Mouse (Mus musculus) forebrain, embryonic 16.5 days (tissue): ENCODE data around the gene Gnl1. TPM values are rescaled to one million over a fixed set of nuclear protein-coding genes. Genes with fewer than 3 reads are reported as not detected.
A peak's percentile ranks its signal among the peaks of the same experiment; 100 is the strongest.

ENCODE experiments used
- ATAC-seq: fragments of 200-750 bp; cut with Nextera tagmentation; 2 replicates; pipeline ENCODE4 v1.8.0; 2017; ENCODE audit warnings: mild to moderate bottlenecking, moderate library complexity
- H3K27ac ChIP-seq: fragments of 300-500 bp; sonication (generic); 2 replicates; pipeline ENCODE4 v1.5.1; 2014; ENCODE audit warnings: low read length, control low read depth
- H3K27me3 ChIP-seq: fragments of 300-500 bp; sonication (generic); replicated peaks from 2 replicates; pipeline ENCODE4 v1.6.1; 2014; ENCODE audit warnings: low read length; ENCODE audit not compliant: control insufficient read depth, insufficient read depth
- H3K36me3 ChIP-seq: fragments of 300-500 bp; sonication (generic); 2 replicates; pipeline ENCODE4 v1.6.1; 2014; ENCODE audit not compliant: control insufficient read depth, insufficient read depth
- H3K4me1 ChIP-seq: fragments of 300-500 bp; sonication (generic); replicated peaks from 2 replicates; pipeline ENCODE4 v1.6.1; 2014; ENCODE audit warnings: low read length; ENCODE audit not compliant: control insufficient read depth, insufficient read depth
- H3K4me2 ChIP-seq: fragments of 300-500 bp; sonication (generic); 2 replicates; pipeline ENCODE4 v1.6.1; 2014; ENCODE audit warnings: mild to moderate bottlenecking, low read length, control low read depth
- H3K4me3 ChIP-seq: fragments of 300-500 bp; sonication (generic); replicated peaks from 2 replicates; pipeline ENCODE4 v1.5.1; 2014; ENCODE audit warnings: mild to moderate bottlenecking, low read length, control low read depth
- H3K9ac ChIP-seq: fragments of 300-500 bp; sonication (generic); replicated peaks from 2 replicates; pipeline ENCODE4 v1.6.1; 2014; ENCODE audit warnings: low read depth, low read length, control low read depth
- H3K9me3 ChIP-seq: fragments of 300-500 bp; sonication (generic); 2 replicates; pipeline ENCODE4 v1.6.1; 2016; ENCODE audit warnings: low read length; ENCODE audit not compliant: control insufficient read depth
- WGBS: fragments of 180-500 bp; shearing (Covaris S2); extraction: QIAGEN DNeasy Blood & Tissue Kit; methylation state at CpG from one replicate; pipeline ENCODE4 v1.1.7; 2014; 5-methylcytosine and 5-hydroxymethylcytosine counted together
- polyA plus RNA-seq: library from polyadenylated mRNA; unstranded; fragments of >200 nt; fragmentation: Nextera tagmentation; extraction: Ambion mirVana; gene quantifications from 2 replicates; pipeline ENCODE4 v1.2.1, GENCODE M21; 2015

Gnl1 gene
- polyA plus RNA-seq, 1 experiment from 2014 or later: 65.6 TPM

DNA sequence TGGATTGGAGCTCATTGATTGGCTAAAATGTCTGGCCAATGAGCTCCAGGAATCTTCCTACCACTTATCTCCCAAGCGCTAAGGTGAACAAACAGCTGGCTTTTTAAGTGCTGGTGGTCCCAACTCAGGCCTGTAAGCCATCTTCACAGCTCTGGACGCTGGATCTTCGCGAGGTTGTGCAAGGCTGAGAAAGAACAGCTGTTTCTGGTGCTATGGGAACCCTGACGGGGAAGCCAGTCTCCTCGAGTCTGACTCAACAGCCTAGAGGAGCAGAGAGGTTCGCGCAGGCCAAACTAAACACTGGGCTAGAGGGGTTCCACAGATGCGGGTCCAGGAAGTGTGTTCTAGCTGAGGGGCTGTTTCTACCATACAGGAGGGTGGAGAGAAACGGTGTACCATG, 12.1 kb downstream of the Gnl1 start:
- no peaks in the 10 kb centered on the region for H3K27me3 ChIP-seq
- no peak for ATAC-seq

DNA sequence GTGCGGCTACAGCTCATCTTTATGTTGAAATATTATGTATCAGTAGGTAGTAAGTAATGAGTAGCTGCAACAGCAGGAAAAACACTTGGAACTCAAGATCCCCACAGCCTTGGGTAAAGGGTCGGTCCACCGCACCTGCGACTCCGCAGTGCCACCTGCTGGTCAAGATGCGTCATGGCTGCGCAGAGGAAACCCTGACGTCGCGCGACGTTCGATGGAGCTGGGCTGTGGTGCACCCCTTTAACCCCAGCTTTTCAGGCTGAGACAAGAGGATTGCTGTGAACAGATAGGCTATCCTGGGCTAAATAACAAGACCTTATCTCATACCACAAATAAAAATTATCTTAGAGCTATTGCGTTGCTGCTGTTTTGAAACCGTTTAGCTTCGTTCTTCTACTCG, 14.0 kb downstream of the Gnl1 start:
- Histone ChIP-seq H3K4me3 (peak overlapping the region; percentile 67), H3K36me3 (peaks cover 3% of the 10 kb centered on the region; the same call in 1 of the 2 replicates), H3K9me3 (no peaks in the 10 kb centered on the region), H3K27ac (no peak overlapping the region), H3K9ac (no peak overlapping the region), H3K27me3 (no peaks in the 10 kb centered on the region), H3K4me1 (peaks cover 26% of the 10 kb centered on the region), H3K4me2 (peak overlapping the region; percentile 44)
- 8% methylated on average over 17 of the region's 17 CpGs for WGBS
- ATAC-seq: peak; percentile 73

More for the DNA sequence above, 12.1 kb downstream of the Gnl1 start:
- Histone ChIP-seq H3K9ac (no peak overlapping the region), H3K36me3 (peaks cover 3% of the 10 kb centered on the region; the same call in 1 of the 2 replicates), H3K9me3 (no peaks in the 10 kb centered on the region), H3K4me3 (no peak overlapping the region), H3K4me2 (no peak overlapping the region), H3K27ac (no peak overlapping the region), H3K4me1 (peaks cover 17% of the 10 kb centered on the region)
- 49% methylated on average over 10 of the region's 10 CpGs for WGBS

DNA sequence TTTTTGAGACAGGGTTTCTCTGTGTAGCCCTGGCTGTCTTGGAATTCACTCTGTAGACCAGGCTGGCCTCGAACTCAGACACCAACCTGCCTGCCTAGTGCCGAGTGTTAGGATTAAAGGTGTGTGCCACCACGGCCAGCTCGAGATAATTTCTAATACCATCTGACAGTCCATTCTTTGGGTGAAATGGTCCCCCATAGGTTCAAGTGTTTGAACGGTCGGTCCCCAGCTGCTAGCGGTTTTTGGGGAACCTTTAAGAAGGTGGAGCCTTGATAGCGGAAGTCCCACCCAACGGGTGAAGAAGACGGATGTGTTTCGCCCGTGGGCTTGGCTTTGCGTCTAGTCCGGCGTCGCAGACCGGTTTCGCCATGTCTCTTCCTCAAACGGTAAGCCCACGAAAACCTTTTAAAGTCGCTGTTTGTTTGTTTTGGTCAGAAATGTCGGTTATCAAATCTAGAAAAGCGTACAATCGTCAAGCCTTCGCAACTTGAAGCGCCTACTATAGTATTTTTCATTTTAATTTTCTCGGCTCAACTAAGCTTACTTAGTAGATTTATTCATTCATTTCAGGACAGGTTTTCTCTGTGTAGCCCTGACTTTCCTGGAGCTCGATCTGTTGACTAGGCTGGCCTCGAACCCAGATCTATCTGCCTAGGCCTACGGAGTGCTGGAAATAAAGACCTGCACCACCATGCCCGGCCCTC, 14.7 kb downstream of the Gnl1 start:
- ATAC-seq: peak; percentile 77
- H3K36me3 ChIP-seq: peaks cover under 1% of the 10 kb centered on the region; the same call in 1 of the 2 replicates
- H3K9ac ChIP-seq: peak overlapping the region; percentile 60
- 3% methylated on average over 31 of the region's 31 CpGs for WGBS
- no peaks in the 10 kb centered on the region for H3K27me3 ChIP-seq
- H3K9me3 ChIP-seq: no peaks in the 10 kb centered on the region
- peaks cover 26% of the 10 kb centered on the region for H3K4me1 ChIP-seq
- peak overlapping the region; percentile 67 for H3K4me3 ChIP-seq
- H3K4me2 ChIP-seq: peak overlapping the region; percentile 78
- H3K27ac ChIP-seq: peak overlapping the region; percentile 75

DNA sequence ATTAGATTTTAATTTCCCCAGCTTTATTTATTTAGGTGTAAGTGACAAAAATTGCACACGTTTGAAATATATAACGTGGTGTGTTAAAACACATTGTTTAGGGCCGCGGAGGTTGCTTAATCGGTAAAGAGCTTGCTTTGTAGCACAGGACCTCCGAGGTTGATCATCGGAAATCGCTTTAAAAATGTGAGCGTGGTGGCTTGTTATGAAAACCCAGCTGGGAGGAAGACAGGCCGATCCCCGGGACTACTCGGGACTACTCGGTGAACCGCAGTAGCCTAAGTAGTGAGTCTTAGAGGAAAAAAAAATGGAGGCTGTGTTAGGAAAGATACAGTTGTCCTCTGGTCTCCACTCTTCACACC, 15.2 kb downstream of the Gnl1 start:
- Histone ChIP-seq H3K9me3 (no peaks in the 10 kb centered on the region), H3K4me3 (peak overlapping the region; percentile 67), H3K4me1 (peaks cover 26% of the 10 kb centered on the region), H3K4me2 (peak overlapping the region; percentile 78), H3K27me3 (no peaks in the 10 kb centered on the region), H3K9ac (peak overlapping the region; percentile 60), H3K36me3 (no peaks in the 10 kb centered on the region), H3K27ac (peak overlapping the region; percentile 75; the same call in 1 of the 2 replicates)
- ATAC-seq: no peak
- WGBS: 5% methylated on average over 14 of the region's 14 CpGs

DNA sequence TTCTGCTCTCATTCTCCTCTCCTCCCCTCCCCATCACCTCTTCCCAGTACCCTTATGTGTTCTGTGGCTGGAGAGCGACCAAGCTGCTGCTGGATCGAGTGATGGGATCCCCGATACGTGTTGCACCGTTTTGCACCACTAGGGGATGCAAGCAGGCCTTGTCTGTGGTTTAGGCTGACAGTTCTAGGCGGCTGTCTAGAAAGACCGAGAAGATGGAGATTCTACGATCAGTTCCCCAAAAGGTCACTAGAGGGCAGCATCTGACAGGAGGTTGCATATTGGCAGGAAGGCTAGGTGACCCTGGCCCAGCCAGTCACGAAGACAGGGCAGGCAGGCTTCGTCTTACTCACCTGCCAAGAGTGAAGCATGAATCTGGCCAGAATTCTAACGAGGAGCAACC, 17.3 kb downstream of the Gnl1 start:
- H3K4me1 ChIP-seq: peaks cover 26% of the 10 kb centered on the region

DNA sequence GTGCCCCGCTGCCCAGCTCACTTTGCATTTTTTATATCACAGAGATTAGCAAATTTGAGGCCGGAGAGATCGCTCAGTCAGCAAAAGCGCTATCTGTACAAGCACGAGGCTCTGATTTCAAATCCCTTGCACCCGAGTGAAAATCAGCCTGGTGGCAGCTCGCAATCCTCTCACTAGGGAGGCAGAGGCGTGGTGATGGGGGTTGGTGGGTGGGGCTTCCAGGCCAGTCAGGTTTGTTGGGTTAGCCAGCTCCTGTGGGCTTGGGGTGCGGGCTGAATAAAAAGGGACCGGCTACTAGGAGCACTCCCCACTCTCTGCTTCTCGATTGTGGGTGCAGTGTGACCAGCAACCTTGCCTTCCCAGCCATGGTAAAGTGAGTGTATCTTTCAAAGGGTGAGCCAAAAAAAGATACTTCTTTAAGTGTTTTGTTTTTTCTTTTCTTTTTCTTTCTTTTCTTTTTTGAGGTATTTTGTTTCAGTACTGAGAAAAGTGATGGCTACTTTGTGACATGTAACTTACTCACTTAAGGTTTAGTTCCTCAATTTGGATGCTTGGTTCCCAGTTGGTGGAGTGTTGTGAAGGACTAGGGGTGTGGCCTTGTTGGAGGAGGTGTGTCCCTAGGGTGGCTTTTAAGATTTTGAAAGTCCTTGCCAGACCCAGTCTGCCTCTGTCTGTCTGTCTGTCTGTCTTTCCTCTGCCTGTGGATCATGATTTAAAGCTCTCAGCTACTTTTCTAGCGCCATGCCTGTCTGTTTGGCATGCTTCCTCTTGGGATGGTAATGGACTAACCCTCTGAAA, 18.3 kb downstream of the Gnl1 start:
- no peak for ATAC-seq
- no peak overlapping the region for H3K4me3 ChIP-seq
- no peaks in the 10 kb centered on the region for H3K27me3 ChIP-seq
- no peaks in the 10 kb centered on the region for H3K9me3 ChIP-seq
- no peak overlapping the region for H3K9ac ChIP-seq
- no peak overlapping the region for H3K4me2 ChIP-seq
- H3K4me1 ChIP-seq: peaks cover 26% of the 10 kb centered on the region
- WGBS: 51% methylated on average over 12 of the region's 12 CpGs
- no peaks in the 10 kb centered on the region for H3K36me3 ChIP-seq
- no peak overlapping the region for H3K27ac ChIP-seq

More for the DNA sequence above, 17.3 kb downstream of the Gnl1 start:
- no peaks in the 10 kb centered on the region for H3K27me3 ChIP-seq
- no peak overlapping the region for H3K9ac ChIP-seq
- no peaks in the 10 kb centered on the region for H3K36me3 ChIP-seq
- under 1% methylated on average over 11 of the region's 11 CpGs for WGBS
- H3K4me3 ChIP-seq: no peak overlapping the region
- no peaks in the 10 kb centered on the region for H3K9me3 ChIP-seq
- ATAC-seq: peak; percentile 67
- no peak overlapping the region for H3K4me2 ChIP-seq
- no peak overlapping the region for H3K27ac ChIP-seq

DNA sequence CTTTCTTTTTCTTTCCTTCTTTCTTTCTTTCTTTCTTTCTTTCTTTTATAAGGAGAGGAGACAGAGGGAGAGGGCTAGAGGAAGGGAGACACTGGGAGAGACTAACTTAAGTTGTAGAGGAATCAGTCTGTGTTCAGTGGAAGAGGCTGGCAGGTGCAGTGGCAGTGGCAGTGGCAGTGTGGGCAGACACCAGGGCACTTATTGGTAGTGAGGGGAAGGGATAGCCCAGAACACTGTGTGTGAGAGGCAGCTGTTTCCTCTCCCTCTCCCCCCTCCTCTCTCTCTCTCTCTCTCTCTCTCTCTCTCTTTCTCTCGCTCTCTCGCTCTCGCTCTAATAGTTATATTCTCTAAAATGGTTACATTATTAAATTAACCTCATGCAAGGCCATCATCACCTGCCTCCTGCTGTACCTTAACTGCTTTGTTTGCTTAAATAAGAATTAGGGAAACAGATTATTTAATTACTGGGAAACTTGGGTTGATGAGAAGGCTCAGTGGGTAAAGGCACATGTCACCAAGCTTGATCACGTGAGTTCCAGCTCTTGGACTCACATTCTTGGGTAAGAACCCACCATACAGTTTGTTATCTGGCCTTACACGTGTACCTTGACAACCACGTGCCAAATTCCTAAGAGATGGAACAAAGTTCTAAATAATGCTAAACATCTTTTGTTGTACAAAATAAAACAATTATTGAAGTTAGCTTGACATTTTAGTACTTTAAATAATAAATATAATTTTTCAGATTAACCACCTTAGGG, 19.1 kb downstream of the Gnl1 start:
- Histone ChIP-seq H3K9ac (no peak overlapping the region), H3K4me2 (no peak overlapping the region), H3K4me1 (peaks cover 26% of the 10 kb centered on the region), H3K27me3 (no peaks in the 10 kb centered on the region), H3K9me3 (no peaks in the 10 kb centered on the region), H3K36me3 (no peaks in the 10 kb centered on the region), H3K27ac (no peak overlapping the region), H3K4me3 (no peak overlapping the region)
- 88% methylated on average over 6 of the region's 6 CpGs for whole genome bisulfite sequencing
- no peak for ATAC-seq

DNA sequence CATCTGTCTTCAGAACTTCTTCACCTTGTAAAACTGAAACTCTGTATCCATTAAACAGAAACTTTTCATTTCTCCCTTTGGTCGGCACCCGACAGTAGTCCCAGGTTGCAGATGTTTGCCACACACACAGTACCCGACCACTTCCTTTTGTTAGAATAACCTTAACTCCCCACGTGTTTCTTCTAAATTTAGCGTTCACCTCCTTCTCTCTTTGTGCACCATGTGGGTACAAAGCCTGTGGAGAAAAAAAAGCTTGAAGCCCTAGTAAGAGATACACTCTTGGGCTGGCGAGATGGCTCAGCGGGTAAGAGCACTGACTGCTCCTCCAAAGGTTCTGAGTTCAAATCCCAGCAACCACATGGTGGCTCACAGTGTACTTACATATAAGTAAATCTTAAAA, 19.7 kb downstream of the Gnl1 start:
- Histone ChIP-seq H3K4me1 (peaks cover 26% of the 10 kb centered on the region), H3K4me2 (no peak overlapping the region), H3K9me3 (no peaks in the 10 kb centered on the region), H3K27ac (no peak overlapping the region), H3K27me3 (no peaks in the 10 kb centered on the region), H3K4me3 (no peak overlapping the region), H3K36me3 (no peaks in the 10 kb centered on the region), H3K9ac (no peak overlapping the region)
- ATAC-seq: no peak
- 87% methylated on average over 7 of the region's 7 CpGs for WGBS

DNA sequence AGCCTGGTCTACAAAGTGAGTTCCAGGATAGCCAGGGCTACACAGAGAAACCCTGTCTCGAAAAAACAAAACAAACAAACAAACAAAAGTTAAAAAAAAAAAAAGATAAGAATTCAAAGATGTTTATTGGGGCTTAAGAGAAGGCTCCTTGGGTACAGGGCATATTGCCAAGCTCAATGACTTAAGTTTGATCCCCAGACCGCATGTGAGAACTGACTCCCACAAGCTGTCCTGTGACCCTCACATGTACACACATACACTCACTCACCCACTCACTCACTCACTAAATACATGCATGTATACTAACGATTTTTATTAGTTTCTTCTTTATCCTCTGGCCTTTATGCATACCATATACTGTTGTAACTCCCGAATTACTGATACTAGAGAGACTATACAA, 20.7 kb downstream of the Gnl1 start:
- Histone ChIP-seq H3K36me3 (no peaks in the 10 kb centered on the region), H3K27me3 (no peaks in the 10 kb centered on the region), H3K9me3 (no peaks in the 10 kb centered on the region), H3K4me1 (peaks cover 21% of the 10 kb centered on the region), H3K9ac (no peak overlapping the region), H3K4me2 (no peak overlapping the region), H3K4me3 (no peak overlapping the region), H3K27ac (no peak overlapping the region)
- 87% methylated on average over 4 of the region's 4 CpGs for WGBS
- no peak for ATAC-seq
